ENCODE assay signal across 11 mouse cellular contexts in genomic region chr2:164180124-164180523, GRCm38 (mm10). TPM values are rescaled to one million over a fixed set of nuclear protein-coding genes. Genes with fewer than 3 reads are reported as not detected.
A peak's percentile ranks its signal among the peaks of the same experiment; 100 is the strongest.
DNase-seq lines count a peak whose midpoint lies in the region; TF ChIP-seq lines count a peak whose summit lies in the region.
"Had no signal": no experiment of that assay in that cellular context is flagged by ENCODE, and none has a peak within 500 bp of the region (broad histone marks: within the 10 kb centered on the region; RNA-seq: fewer than 3 reads in every experiment).

No protein-coding gene starts in this region.

- 0 out of 2 replicates have a peak, but pooled peaks have one; percentile 13 for TF ChIP-seq CTCF in embryonic fibroblast, embryonic 13.5 days (IDR thresholded peaks at IDR 0.05; ENCODE audit: borderline replicate concordance, insufficient read depth, low read length)

- H3K27ac ChIP-seq in embryonic fibroblast, embryonic 13.5 days (ENCODE audit: insufficient read depth, low read length) = no peak overlapping the region

- peak; percentile 92 for DNase-seq in heart, adult 11 months
- no peak for DNase-seq in heart, postnatal 25 days (ENCODE audit: low spot score)
- DNase-seq in spleen, postnatal 36 days (ENCODE audit: low spot score in 2 of 2) = peak; percentile 19 to 42
- no peak for DNase-seq in spleen, adult 12 weeks (ENCODE audit: low spot score)
- DNase-seq in thymus, postnatal 25 days = peak; percentile 43
- DNase-seq in layer of hippocampus, adult 9-10 months (ENCODE audit: low spot score) = no peak
- no peak for DNase-seq in right cerebral cortex, adult 2 months (ENCODE audit: low spot score in 2 of 2)

- no peaks in the 10 kb centered on the region; the same call in 1 of the 2 replicates for H3K4me1 ChIP-seq in embryonic fibroblast, embryonic 13.5 days (ENCODE audit: control insufficient read depth, insufficient read depth, low read length)

- no peak for TF ChIP-seq POLR2A in embryonic fibroblast, embryonic 13.5 days (IDR thresholded peaks at IDR 0.05; ENCODE audit: low read depth, low read length)

- no peak overlapping the region for H3K4me3 ChIP-seq in embryonic fibroblast, embryonic 13.5 days (ENCODE audit: insufficient read depth, low read length)

- intact Hi-C loops in heart, postnatal 25 days (cut with DNase I) = loop anchor here (2.0 kb wide), 2 partner anchors 45 to 77 kb away; no protein-coding TSS in a partner anchor

RNA-seq across cellular contexts. Expression of gene Wfdc5, which starts 2.4 kb away (rescaled TPM):
- total RNA-seq in heart, postnatal 25 days (2021) = not detected
- not detected in 2 replicates for polyA plus RNA-seq in embryonic fibroblast, embryonic 13.5 days (2011; ENCODE audit: insufficient read length, low read depth, missing spikeins)
- total RNA-seq: common myeloid progenitor, adult 5-6 weeks; left cerebral cortex, postnatal 10 days had no signal
- polyA plus RNA-seq: neural tube, embryonic 14.5 days had no signal

RNA-seq across cellular contexts. Expression of gene Kcns1, which starts 9.2 kb away (rescaled TPM):
- total RNA-seq in heart, postnatal 25 days (2021) = not detected
- 0.23 and 1.1 TPM in 2 replicates for polyA plus RNA-seq in embryonic fibroblast, embryonic 13.5 days (2011; ENCODE audit: insufficient read length, low read depth, missing spikeins)

RNA-seq across cellular contexts. Expression of gene Wfdc12, which starts 10.3 kb away (rescaled TPM):
- total RNA-seq in heart, postnatal 25 days (2021) = not detected
- polyA plus RNA-seq in embryonic fibroblast, embryonic 13.5 days (2011; ENCODE audit: insufficient read length, low read depth, missing spikeins) = not detected in 2 replicates
- total RNA-seq: common myeloid progenitor, adult 5-6 weeks; left cerebral cortex, postnatal 10 days had no signal
- polyA plus RNA-seq: neural tube, embryonic 14.5 days had no signal

RNA-seq across cellular contexts. Expression of gene Wfdc15a, which starts 19.8 kb away (rescaled TPM):
- not detected for total RNA-seq in heart, postnatal 25 days (2021)
- polyA plus RNA-seq in embryonic fibroblast, embryonic 13.5 days (2011; ENCODE audit: insufficient read length, low read depth, missing spikeins) = not detected in 2 replicates
- total RNA-seq: common myeloid progenitor, adult 5-6 weeks; left cerebral cortex, postnatal 10 days had no signal
- polyA plus RNA-seq: neural tube, embryonic 14.5 days had no signal

RNA-seq across cellular contexts. Expression of gene Wfdc15b, which starts 41.3 kb away (rescaled TPM):
- total RNA-seq in heart, postnatal 25 days (2021) = not detected
- polyA plus RNA-seq in embryonic fibroblast, embryonic 13.5 days (2011; ENCODE audit: insufficient read length, low read depth, missing spikeins) = not detected in 2 replicates
- total RNA-seq: common myeloid progenitor, adult 5-6 weeks; left cerebral cortex, postnatal 10 days had no signal
- polyA plus RNA-seq: neural tube, embryonic 14.5 days had no signal

Comparison
In these comparisons a context has a peak if more than half of its experiments do, and no peak if none do; other contexts are left out.
1. DNase-seq: peak in heart, adult 11 months (single experiment), spleen, postnatal 36 days (2 of 2) and thymus, postnatal 25 days (single experiment); none in heart, postnatal 25 days (single experiment), spleen, adult 12 weeks (single experiment), layer of hippocampus, adult 9-10 months (single experiment) and right cerebral cortex, adult 2 months (0 of 2).